Mouse (Mus musculus): ENCODE measurements at regions not wholly inside any gene's neighbourhood (a gene's known extent, or its start where the extent isn't known, plus 50 kb on each side); places are given as distances from the start of the nearest gene placed in this dataset.

DNA sequence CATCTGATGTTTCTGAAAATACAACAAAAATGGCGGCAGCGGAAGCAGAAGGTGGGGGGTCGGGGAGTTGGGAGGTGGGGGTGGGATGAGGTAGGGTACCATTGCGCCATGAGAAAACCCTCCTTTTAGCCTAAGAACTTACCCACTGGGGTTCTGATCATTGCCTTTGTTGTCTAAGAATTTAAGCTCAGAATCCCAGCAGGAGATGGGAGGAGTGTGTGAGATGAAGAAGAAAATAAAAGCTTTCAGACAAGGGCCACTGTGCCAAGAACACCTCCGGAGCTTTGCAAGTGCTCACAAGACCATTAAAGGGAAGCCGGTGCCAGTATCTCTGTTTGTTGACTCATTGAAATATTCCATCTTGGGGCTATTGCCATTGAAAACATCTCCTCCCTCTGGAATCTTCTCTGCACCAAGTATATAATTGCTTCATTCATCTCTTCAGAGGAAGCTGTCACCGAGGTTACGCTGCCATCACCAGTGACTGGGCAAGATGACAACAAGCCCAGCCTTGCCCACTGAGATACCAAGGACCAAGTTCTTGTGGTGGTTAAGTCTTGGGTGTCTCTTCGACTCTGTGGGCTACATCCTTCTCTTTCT lies 614.0 kb upstream of the Adam5 start:
- TF ChIP-seq CTCF (IDR thresholded peaks at IDR 0.05; ENCODE audit: low read depth) (no peak), EP300 (IDR thresholded peaks at IDR 0.05; ENCODE audit: low read depth) (no peak)
